Mouse (Mus musculus) fibroblast of lung, adult 2 months (primary cell): ENCODE data around the gene Aunip.

Source experiments
- DNase-seq: peaks from one replicate; pipeline ENCODE4 v3.0.0-alpha.2; 2011; ENCODE audit warnings: low read depth

Gene Aunip

GRCm38 (mm10) chr4:134510845-134511411 lies at the start of gene Aunip:
TSS of gene Aunip (plus strand) at chr4:134510999.
- peak; percentile 63 for DNase-seq

GRCm38 (mm10) chr4:134461252-134461651 lies 49.5 kb upstream of the Aunip start:
- DNase-seq = no peak

- DNase-seq = no peak
Measured at GRCm38 (mm10) chr4:134465789-134466188, 45.0 kb upstream of the Aunip start.

- no peak for DNase-seq
Measured at GRCm38 (mm10) chr4:134466381-134467262, 44.2 kb upstream of the Aunip start.

GRCm38 (mm10) chr4:134467435-134468214 lies 43.2 kb upstream of the Aunip start:
- DNase-seq = no peak

GRCm38 (mm10) chr4:134468215-134468575 lies 42.6 kb upstream of the Aunip start, which contains the start of gene Stmn1:
TSS of gene Stmn1 (plus strand) at chr4:134468320.
- peak; percentile 73 for DNase-seq

GRCm38 (mm10) chr4:134468578-134469266 lies 42.1 kb upstream of the Aunip start:
- peak; percentile 49 for DNase-seq

GRCm38 (mm10) chr4:134469341-134469796 lies 41.4 kb upstream of the Aunip start:
- DNase-seq = no peak

- no peak for DNase-seq
Measured at GRCm38 (mm10) chr4:134469985-134470384, 40.8 kb upstream of the Aunip start.

GRCm38 (mm10) chr4:134471469-134471868 lies 39.3 kb upstream of the Aunip start:
- no peak for DNase-seq

GRCm38 (mm10) chr4:134473764-134474163 lies 37.0 kb upstream of the Aunip start:
- DNase-seq = no peak

GRCm38 (mm10) chr4:134474240-134474639 lies 36.6 kb upstream of the Aunip start:
- no peak for DNase-seq

- DNase-seq = no peak
Measured at GRCm38 (mm10) chr4:134476899-134477298, 33.9 kb upstream of the Aunip start.

GRCm38 (mm10) chr4:134478031-134478430 lies 32.8 kb upstream of the Aunip start:
- DNase-seq = peak; percentile 71

- DNase-seq = no peak
Measured at GRCm38 (mm10) chr4:134479839-134480238, 31.0 kb upstream of the Aunip start.

GRCm38 (mm10) chr4:134480864-134481263 lies 29.9 kb upstream of the Aunip start:
- DNase-seq = no peak

- DNase-seq = no peak
Measured at GRCm38 (mm10) chr4:134481270-134481669, 29.5 kb upstream of the Aunip start.

- DNase-seq = peak; percentile 64
Measured at GRCm38 (mm10) chr4:134482442-134482841, 28.4 kb upstream of the Aunip start.

GRCm38 (mm10) chr4:134483078-134483688 lies 27.6 kb upstream of the Aunip start:
- DNase-seq = no peak

- DNase-seq = no peak
Measured at GRCm38 (mm10) chr4:134483696-134484095, 27.1 kb upstream of the Aunip start.

GRCm38 (mm10) chr4:134484231-134484630 lies 26.6 kb upstream of the Aunip start:
- DNase-seq = no peak
